Mouse (Mus musculus) embryonic facial prominence, embryonic 13.5 days (tissue): ENCODE results near the gene Mfsd11. TPM values are rescaled to one million over a fixed set of nuclear protein-coding genes. Genes with fewer than 3 reads are reported as not detected.
"Not testable (repeated sequence)": the region's sequence is repeated elsewhere in the genome, so short reads cannot be mapped to it uniquely, and the experiment has no call there.

Source experiments
- ATAC-seq: fragments of 200-750 bp; cut with Nextera tagmentation; 2 replicates; pipeline ENCODE4 v1.8.0; 2017; ENCODE audit warnings: low read depth; ENCODE audit not compliant: insufficient number of reproducible peaks, insufficient read depth, low FRiP score, low TSS enrichment
- H3K27ac ChIP-seq: fragments of 300-500 bp; sonication (generic); 2 replicates; pipeline ENCODE4 v1.5.1; 2015; ENCODE audit warnings: moderate library complexity, mild to moderate bottlenecking, inconsistent platforms
- H3K27me3 ChIP-seq: fragments of 300-500 bp; sonication (generic); 2 replicates; pipeline ENCODE4 v1.6.1; 2015; ENCODE audit warnings: mild to moderate bottlenecking, inconsistent platforms
- H3K36me3 ChIP-seq: fragments of 300-500 bp; sonication (generic); 2 replicates; pipeline ENCODE4 v1.6.1; 2015; ENCODE audit warnings: mild to moderate bottlenecking, inconsistent platforms
- H3K4me1 ChIP-seq: fragments of 300-500 bp; sonication (generic); 2 replicates; pipeline ENCODE4 v1.6.1; 2015; ENCODE audit warnings: inconsistent platforms
- H3K4me2 ChIP-seq: fragments of 300-500 bp; sonication (generic); 2 replicates; pipeline ENCODE4 v1.6.1; 2015; ENCODE audit warnings: moderate library complexity, mild to moderate bottlenecking, inconsistent platforms
- H3K4me3 ChIP-seq: fragments of 300-500 bp; sonication (generic); 2 replicates; pipeline ENCODE4 v1.5.1; 2015; ENCODE audit warnings: mild to moderate bottlenecking, inconsistent platforms
- H3K9ac ChIP-seq: fragments of 300-500 bp; sonication (generic); 2 replicates; pipeline ENCODE4 v1.6.1; 2015; ENCODE audit warnings: mild to moderate bottlenecking, inconsistent platforms
- H3K9me3 ChIP-seq: fragments of 300-500 bp; sonication (generic); 2 replicates; pipeline ENCODE4 v1.6.1; 2016; ENCODE audit warnings: inconsistent platforms
- WGBS: fragments of 180-500 bp; shearing (Covaris S2); methylation state at CpG from one replicate; pipeline ENCODE4 v1.1.7; 2015; ENCODE audit warnings: mixed read lengths; 5-methylcytosine and 5-hydroxymethylcytosine counted together
- polyA plus RNA-seq: library from polyadenylated mRNA; unstranded; fragments of >200 nt; fragmentation: Nextera tagmentation; extraction: Ambion mirVana; gene quantifications from 2 replicates; pipeline ENCODE4 v1.2.1, GENCODE M21; 2015

Gene Mfsd11
- polyA plus RNA-seq, 1 experiment from 2014 or later = 45.6 TPM

GRCm38 (mm10) chr11:116895402-116895801 lies 43.2 kb downstream of the Mfsd11 start:
- Histone ChIP-seq H3K36me3 (no peaks in the 10 kb centered on the region), H3K27ac (no peak overlapping the region), H3K4me3 (no peak overlapping the region), H3K9me3 (no peaks in the 10 kb centered on the region), H3K9ac (no peak overlapping the region), H3K27me3 (no peaks in the 10 kb centered on the region), H3K4me1 (peaks cover 7% of the 10 kb centered on the region), H3K4me2 (no peak overlapping the region)
- no peak for ATAC-seq
- WGBS = 79% methylated on average over 3 of the region's 3 CpGs

GRCm38 (mm10) chr11:116899247-116899646 lies 47.0 kb downstream of the Mfsd11 start:
- Histone ChIP-seq H3K4me3 (no peak overlapping the region), H3K4me2 (no peak overlapping the region), H3K27ac (no peak overlapping the region), H3K9ac (no peak overlapping the region), H3K27me3 (peaks cover 18% of the 10 kb centered on the region), H3K4me1 (peaks cover 11% of the 10 kb centered on the region; the same call in 1 of the 2 replicates), H3K36me3 (no peaks in the 10 kb centered on the region), H3K9me3 (no peaks in the 10 kb centered on the region)
- ATAC-seq = no peak
- WGBS = 94% methylated on average over 12 of the region's 12 CpGs

GRCm38 (mm10) chr11:116902588-116902987 lies 50.3 kb downstream of the Mfsd11 start:
- H3K9me3 ChIP-seq, H3K27ac ChIP-seq, ATAC-seq, H3K36me3 ChIP-seq, H3K4me2 ChIP-seq, H3K4me3 ChIP-seq, H3K9ac ChIP-seq: not testable (repeated sequence)
- H3K27me3 ChIP-seq = peaks cover 35% of the 10 kb centered on the region
- peaks cover 22% of the 10 kb centered on the region for H3K4me1 ChIP-seq
- WGBS = 87% methylated on average over 10 of the region's 10 CpGs

GRCm38 (mm10) chr11:116905741-116906456 lies 53.7 kb downstream of the Mfsd11 start:
- WGBS = 3% methylated on average over 23 of the region's 23 CpGs

GRCm38 (mm10) chr11:116913573-116913972 lies 61.3 kb downstream of the Mfsd11 start:
- Histone ChIP-seq H3K27ac (no peak overlapping the region), H3K4me3 (no peak overlapping the region), H3K9ac (no peak overlapping the region), H3K4me2 (no peak overlapping the region), H3K4me1 (peaks cover 5% of the 10 kb centered on the region; the same call in 1 of the 2 replicates), H3K36me3 (no peaks in the 10 kb centered on the region), H3K27me3 (peaks cover 36% of the 10 kb centered on the region), H3K9me3 (no peaks in the 10 kb centered on the region)
- no peak for ATAC-seq
- 71% methylated on average over 16 of the region's 16 CpGs for WGBS

More at GRCm38 (mm10) chr11:116905741-116906456, 53.7 kb downstream of the Mfsd11 start:
- H3K27me3 ChIP-seq = peaks cover 37% of the 10 kb centered on the region
- ATAC-seq = no peak
- no peaks in the 10 kb centered on the region for H3K9me3 ChIP-seq
- peak overlapping the region; percentile 63 for H3K4me2 ChIP-seq
- H3K36me3 ChIP-seq = no peaks in the 10 kb centered on the region
- H3K9ac ChIP-seq = peak overlapping the region; percentile 57; the same call in 1 of the 2 replicates
- no peak overlapping the region for H3K27ac ChIP-seq
- H3K4me1 ChIP-seq = peaks cover 16% of the 10 kb centered on the region
- peak overlapping the region; percentile 26 for H3K4me3 ChIP-seq

GRCm38 (mm10) chr11:116914267-116914885 lies 62.1 kb downstream of the Mfsd11 start:
- Histone ChIP-seq H3K27ac (no peak overlapping the region), H3K9ac (no peak overlapping the region), H3K27me3 (peaks cover 42% of the 10 kb centered on the region), H3K4me1 (peaks cover 9% of the 10 kb centered on the region; the same call in 1 of the 2 replicates), H3K4me2 (no peak overlapping the region), H3K36me3 (no peaks in the 10 kb centered on the region), H3K9me3 (no peaks in the 10 kb centered on the region), H3K4me3 (no peak overlapping the region)
- 59% methylated on average over 5 of the region's 5 CpGs for WGBS
- ATAC-seq = no peak

GRCm38 (mm10) chr11:116915241-116915640 lies 63.0 kb downstream of the Mfsd11 start:
- H3K4me3 ChIP-seq = no peak overlapping the region
- no peak overlapping the region for H3K9ac ChIP-seq
- no peak overlapping the region for H3K27ac ChIP-seq
- ATAC-seq = no peak
- WGBS = 79% methylated on average over 3 of the region's 3 CpGs
- peaks cover 16% of the 10 kb centered on the region; the same call in 1 of the 2 replicates for H3K4me1 ChIP-seq
- H3K27me3 ChIP-seq = peaks cover 51% of the 10 kb centered on the region
- no peaks in the 10 kb centered on the region for H3K9me3 ChIP-seq
- no peaks in the 10 kb centered on the region for H3K36me3 ChIP-seq
- no peak overlapping the region for H3K4me2 ChIP-seq

GRCm38 (mm10) chr11:116917361-116917760 lies 65.1 kb downstream of the Mfsd11 start:
- peaks cover 67% of the 10 kb centered on the region for H3K27me3 ChIP-seq
- no peak for ATAC-seq

GRCm38 (mm10) chr11:116918323-116919185 lies 66.3 kb downstream of the Mfsd11 start, which contains the start of gene Mgat5b:
Gene Mgat5b, plus strand, starts transcription at chr11:116918863.
- H3K4me3 ChIP-seq = peak within 1 kb of the TSS; percentile 57
- WGBS = 2% methylated on average over 83 of the region's 90 CpGs
- H3K9me3 ChIP-seq = no peaks in the 10 kb centered on the region
- ATAC-seq = peak; percentile 69; the same call in 1 of the 2 replicates
- H3K36me3 ChIP-seq = no peaks in the 10 kb centered on the region
- peak within 1 kb of the TSS; percentile 90 for H3K4me2 ChIP-seq
- peak within 1 kb of the TSS; percentile 75 for H3K9ac ChIP-seq
- H3K4me1 ChIP-seq = peaks cover 22% of the 10 kb centered on the region
- no peak within 1 kb of the TSS for H3K27ac ChIP-seq
- peaks cover 68% of the 10 kb centered on the region for H3K27me3 ChIP-seq

More at GRCm38 (mm10) chr11:116917361-116917760, 65.1 kb downstream of the Mfsd11 start:
- H3K4me2 ChIP-seq = no peak overlapping the region
- peaks cover 22% of the 10 kb centered on the region; the same call in 1 of the 2 replicates for H3K4me1 ChIP-seq
- no peak overlapping the region for H3K9ac ChIP-seq
- no peak overlapping the region for H3K4me3 ChIP-seq
- no peaks in the 10 kb centered on the region for H3K36me3 ChIP-seq
- 39% methylated on average over 7 of the region's 7 CpGs for WGBS
- no peak overlapping the region for H3K27ac ChIP-seq
- H3K9me3 ChIP-seq = no peaks in the 10 kb centered on the region

GRCm38 (mm10) chr11:116919186-116920020 lies 67.2 kb downstream of the Mfsd11 start:
- peak overlapping the region; percentile 57 for H3K4me3 ChIP-seq
- no peaks in the 10 kb centered on the region for H3K36me3 ChIP-seq
- peaks cover 68% of the 10 kb centered on the region for H3K27me3 ChIP-seq
- peak overlapping the region; percentile 75 for H3K9ac ChIP-seq
- 2% methylated on average over 58 of the region's 58 CpGs for WGBS
- H3K27ac ChIP-seq = no peak overlapping the region
- ATAC-seq = no peak
- no peaks in the 10 kb centered on the region for H3K9me3 ChIP-seq
- peak overlapping the region; percentile 90 for H3K4me2 ChIP-seq
- peaks cover 30% of the 10 kb centered on the region for H3K4me1 ChIP-seq
